Mouse (Mus musculus): ENCODE data around the gene Rsc1a1.

The Rsc1a1 gene

GRCm38 (mm10) chr4:141653813-141654212 lies 31.6 kb downstream of the Rsc1a1 start:
- no peak for DNase-seq (ENCODE audit: low read depth)

GRCm38 (mm10) chr4:141653044-141653443 lies 32.4 kb downstream of the Rsc1a1 start:
- DNase-seq (ENCODE audit: low read depth): no peak

GRCm38 (mm10) chr4:141651944-141652343 lies 33.5 kb downstream of the Rsc1a1 start:
- DNase-seq (ENCODE audit: low read depth): no peak

DNA sequence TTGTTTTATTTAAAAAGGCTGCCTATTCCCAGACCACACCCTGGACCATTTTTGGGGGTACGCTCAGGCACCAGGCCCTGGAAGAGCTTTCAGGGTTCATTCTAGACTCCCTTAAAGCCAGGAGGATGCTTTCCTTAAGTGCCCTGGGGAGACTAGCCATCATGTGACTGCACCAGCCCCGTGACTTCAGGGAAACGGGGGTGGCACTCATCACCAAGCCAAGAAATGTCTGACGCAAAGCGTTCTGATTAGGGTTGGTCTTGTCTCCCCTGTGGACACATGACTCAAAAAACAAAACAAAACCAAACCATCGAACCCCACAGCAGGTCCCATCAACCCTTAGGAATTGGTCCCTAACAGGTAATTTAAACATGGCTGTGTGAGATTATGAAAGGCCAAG lies 34.1 kb downstream of the Rsc1a1 start:
- no peak for DNase-seq (ENCODE audit: low read depth)

DNA sequence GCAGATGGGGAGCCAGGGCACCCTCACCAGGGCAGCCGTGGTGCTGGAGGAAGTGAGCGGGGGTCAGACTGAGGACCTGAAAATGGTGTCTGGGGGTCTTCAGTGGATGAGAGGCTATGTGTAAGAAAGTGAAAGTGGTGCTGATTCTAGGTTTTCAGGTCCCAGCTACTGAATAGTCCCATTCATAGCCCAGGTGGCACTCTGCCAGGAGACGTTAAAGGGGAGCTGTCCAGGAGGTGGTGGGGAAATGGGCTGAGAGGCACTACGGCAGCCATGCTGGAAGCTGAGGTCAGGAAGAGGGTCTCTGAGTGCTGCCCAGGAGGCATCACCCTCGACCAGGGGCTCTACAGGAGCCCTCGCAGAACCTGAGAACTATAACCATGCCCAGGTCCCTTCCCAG lies 36.2 kb downstream of the Rsc1a1 start:
- DNase-seq (ENCODE audit: low read depth): peak; percentile 49

DNA sequence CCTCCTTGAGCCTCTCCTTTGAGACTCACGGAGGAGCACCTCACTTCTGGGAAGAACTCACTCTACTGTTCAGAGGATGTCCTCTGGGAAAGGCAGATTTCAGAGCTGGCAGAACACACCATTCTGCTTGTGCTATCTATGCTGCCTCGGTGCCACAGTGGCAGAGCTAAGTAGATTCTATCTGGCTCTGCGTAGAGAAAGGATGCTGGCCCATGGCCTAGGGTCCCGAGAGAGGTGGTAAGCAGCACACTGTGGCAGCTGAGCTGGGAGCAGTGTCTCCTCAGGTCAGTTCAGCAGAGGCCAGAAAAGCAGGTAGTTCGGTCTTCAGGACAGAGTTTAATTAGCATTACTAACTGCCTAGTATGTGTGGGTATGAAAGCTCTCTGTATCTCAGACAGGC lies 37.1 kb downstream of the Rsc1a1 start:
- DNase-seq (ENCODE audit: low read depth): no peak

DNA sequence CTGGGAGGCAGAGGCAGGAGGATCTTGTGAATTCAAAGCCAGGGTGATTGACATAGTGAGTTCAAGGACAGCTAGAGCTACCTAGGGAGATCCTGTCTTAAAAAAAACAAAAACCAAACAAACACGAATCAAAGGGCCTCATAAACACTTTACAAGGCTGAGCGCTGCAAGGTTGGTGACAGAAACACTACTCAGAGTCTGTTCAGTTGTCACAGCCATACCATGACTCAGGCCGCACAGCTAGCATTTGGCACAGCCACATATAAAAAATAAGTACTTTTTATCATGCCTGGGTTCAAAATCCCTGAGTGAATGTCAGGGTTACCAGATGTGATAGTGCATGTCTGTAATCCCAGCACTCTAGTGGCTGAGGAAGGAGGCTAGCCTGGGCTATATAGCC lies 38.2 kb downstream of the Rsc1a1 start:
- no peak for DNase-seq (ENCODE audit: low read depth)

DNA sequence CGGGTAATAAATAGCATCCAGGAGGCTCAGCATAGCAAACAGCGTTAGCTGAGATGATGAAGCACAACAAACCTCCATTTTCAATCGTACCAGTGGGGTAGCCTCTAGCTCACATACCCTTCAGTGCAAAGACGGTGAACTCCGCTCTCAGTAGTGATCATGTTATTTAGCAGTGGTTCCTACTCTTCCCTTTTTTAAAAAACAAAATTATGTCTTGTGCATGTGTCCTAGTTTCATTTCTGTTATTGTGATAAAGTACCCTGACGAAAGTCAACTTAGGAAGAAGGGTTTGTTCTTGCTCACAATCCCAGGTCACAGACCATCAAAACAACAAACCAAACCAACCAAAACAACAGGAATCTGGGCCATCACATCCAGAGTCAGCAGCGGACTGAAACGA lies 39.4 kb downstream of the Rsc1a1 start:
- DNase-seq (ENCODE audit: low read depth): no peak

DNA sequence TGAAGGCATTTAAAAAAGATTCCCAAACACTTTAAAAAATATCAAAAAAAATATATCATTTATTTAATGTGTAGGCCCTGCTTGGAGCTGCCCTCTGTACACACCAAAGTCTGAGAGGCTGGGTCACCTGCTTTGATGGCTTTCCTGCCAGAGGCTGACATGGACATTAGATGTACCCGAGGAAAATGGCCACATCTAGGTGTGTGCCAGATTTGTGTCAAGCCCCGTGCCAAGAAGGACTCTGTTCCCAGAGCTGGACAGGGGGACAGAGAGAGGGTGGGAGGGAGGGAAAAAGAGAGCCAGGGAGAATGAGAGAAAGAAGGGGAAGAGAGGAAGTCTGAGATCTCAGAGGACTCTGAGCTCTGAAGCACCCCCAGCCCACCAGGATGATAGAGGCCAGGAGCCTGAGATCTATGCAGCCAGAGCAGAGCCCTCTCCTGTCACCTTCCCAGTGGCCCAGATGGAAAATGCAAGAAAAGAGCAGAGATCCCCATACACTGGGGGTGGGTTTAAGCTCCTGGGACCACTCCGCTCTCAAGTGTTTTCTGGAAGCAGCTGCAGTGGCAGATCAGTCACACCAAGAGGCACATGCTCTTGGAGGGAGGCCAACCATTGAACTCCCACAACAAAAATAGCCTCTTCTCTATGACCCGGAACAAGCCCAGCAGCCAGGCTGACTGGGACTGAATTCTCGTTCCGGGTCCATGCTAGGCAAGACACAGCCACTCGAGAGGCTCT lies 42.1 kb downstream of the Rsc1a1 start:
- peak; percentile 59 for DNase-seq (ENCODE audit: low read depth)

GRCm38 (mm10) chr4:141641961-141642811 lies 43.2 kb downstream of the Rsc1a1 start:
- no peak for DNase-seq (ENCODE audit: low read depth)

GRCm38 (mm10) chr4:141641353-141641771 lies 44.0 kb downstream of the Rsc1a1 start:
- no peak for DNase-seq (ENCODE audit: low read depth)

- DNase-seq (ENCODE audit: low read depth): no peak
These were observed 45.9 kb downstream of the Rsc1a1 start for GRCm38 (mm10) chr4:141639474-141639873.

DNA sequence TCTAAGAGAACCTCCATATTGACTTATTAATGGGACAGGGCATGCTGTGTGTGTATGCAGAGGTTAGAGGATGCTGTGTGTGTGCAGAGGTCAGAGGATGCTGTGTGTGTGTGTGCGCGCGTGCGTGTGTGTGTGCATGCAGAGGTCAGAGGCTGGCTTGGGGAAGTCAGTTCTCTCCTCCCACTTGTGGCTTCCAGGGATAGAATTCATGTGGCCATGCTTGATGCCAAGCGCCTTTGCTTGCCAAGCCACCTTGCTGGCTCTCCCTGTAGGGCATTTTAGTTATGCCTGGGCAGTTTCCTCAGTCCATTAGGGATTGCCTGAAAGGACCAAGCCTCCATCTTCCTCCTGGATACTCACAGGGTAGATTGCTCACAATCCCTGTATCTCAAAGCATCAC lies 48.7 kb downstream of the Rsc1a1 start:
- no peak for DNase-seq (ENCODE audit: low read depth)

GRCm38 (mm10) chr4:141635991-141636390 lies 49.4 kb downstream of the Rsc1a1 start:
- DNase-seq (ENCODE audit: low read depth): no peak

Measured in NIH3T3 (cell line).